Mouse (Mus musculus) lung, postnatal 0 days (tissue): ENCODE results near the gene Kdm6b. TPM values are rescaled to one million over a fixed set of nuclear protein-coding genes. Genes with fewer than 3 reads are reported as not detected.
A peak's percentile ranks its signal among the peaks of the same experiment; 100 is the strongest.

ENCODE experiments used
- ATAC-seq: fragments of 200-750 bp; cut with Nextera tagmentation; 2 replicates; pipeline ENCODE4 v1.8.0; 2017; ENCODE audit warnings: moderate library complexity
- DNase-seq: peaks from one replicate; pipeline ENCODE4 v3.0.0-alpha.2; 2016; ENCODE audit warnings: low spot score
- H3K27ac ChIP-seq: fragments of 300-500 bp; sonication (generic); 2 replicates; pipeline ENCODE4 v1.5.1; 2014; ENCODE audit warnings: antibody characterized with exemption, mild to moderate bottlenecking, low read length, mixed read lengths
- H3K27me3 ChIP-seq: fragments of 300-500 bp; sonication (generic); replicated peaks from 2 replicates; pipeline ENCODE4 v1.6.1; 2014; ENCODE audit warnings: low read length, mixed read lengths; ENCODE audit not compliant: insufficient read depth
- H3K36me3 ChIP-seq: fragments of 300-500 bp; sonication (generic); 2 replicates; pipeline ENCODE4 v1.6.1; 2014; ENCODE audit warnings: low read length, mixed read lengths; ENCODE audit not compliant: insufficient read depth
- H3K4me1 ChIP-seq: fragments of 300-500 bp; sonication (generic); 2 replicates; pipeline ENCODE4 v1.6.1; 2014; ENCODE audit warnings: antibody characterized with exemption, low read depth, low read length, mixed read lengths; ENCODE audit not compliant: insufficient read depth
- H3K4me2 ChIP-seq: fragments of 300-500 bp; sonication (generic); replicated peaks from 2 replicates; pipeline ENCODE4 v1.6.1; 2014; ENCODE audit warnings: low read depth, mild to moderate bottlenecking, low read length, moderate library complexity, mixed read lengths
- H3K4me3 ChIP-seq: fragments of 300-500 bp; sonication (generic); 2 replicates; pipeline ENCODE4 v1.5.1; 2014; ENCODE audit warnings: low read depth, low read length
- H3K9ac ChIP-seq: fragments of 300-500 bp; sonication (generic); replicated peaks from 2 replicates; pipeline ENCODE4 v1.6.1; 2014; ENCODE audit warnings: low read depth, mild to moderate bottlenecking
- H3K9me3 ChIP-seq: fragments of 300-500 bp; sonication (generic); 2 replicates; pipeline ENCODE4 v1.6.1; 2016; ENCODE audit warnings: low read length, mixed read lengths
- CTCF ChIP-seq: IDR thresholded peaks from 2 replicates; pipeline ENCODE4 v1.5.1; 2016; ENCODE audit warnings: antibody characterized with exemption, mild to moderate bottlenecking
- EP300 ChIP-seq: IDR thresholded peaks from 2 replicates; pipeline ENCODE4 v1.6.1; 2016; ENCODE audit warnings: antibody characterized with exemption, mild to moderate bottlenecking, control low read depth
- WGBS: fragments of 180-500 bp; shearing (Covaris S2); extraction: QIAGEN DNeasy Blood & Tissue Kit; methylation state at CpG from one replicate; pipeline ENCODE4 v1.1.7; 2014; 5-methylcytosine and 5-hydroxymethylcytosine counted together
- polyA plus RNA-seq: library from polyadenylated mRNA; unstranded; fragments of >200 nt; fragmentation: Nextera tagmentation; extraction: Ambion mirVana; gene quantifications from 2 replicates; pipeline ENCODE4 v1.2.1, GENCODE M21; 2015

Kdm6b gene
- polyA plus RNA-seq, 1 experiment from 2014 or later, result 29.4 TPM

GRCm38 (mm10) chr11:69411538-69412203, 1.8 kb downstream of the Kdm6b start:
- Histone ChIP-seq H3K9ac (peak overlapping the region; percentile 93), H3K27ac (peak overlapping the region; percentile 100), H3K4me1 (peaks cover 32% of the 10 kb centered on the region), H3K4me3 (peak overlapping the region; percentile 75), H3K27me3 (no peaks in the 10 kb centered on the region), H3K9me3 (no peaks in the 10 kb centered on the region), H3K36me3 (peaks cover 14% of the 10 kb centered on the region; the same call in 1 of the 2 replicates), H3K4me2 (peak overlapping the region; percentile 97)
- ATAC-seq (peak; percentile 34), DNase-seq (peak; percentile 93)
- 0 out of 2 replicates have a peak, but pooled peaks have one; percentile 27 for TF ChIP-seq EP300
- peak; percentile 25 for TF ChIP-seq CTCF
- WGBS, result 3% methylated on average over 39 of the region's 39 CpGs

DNA sequence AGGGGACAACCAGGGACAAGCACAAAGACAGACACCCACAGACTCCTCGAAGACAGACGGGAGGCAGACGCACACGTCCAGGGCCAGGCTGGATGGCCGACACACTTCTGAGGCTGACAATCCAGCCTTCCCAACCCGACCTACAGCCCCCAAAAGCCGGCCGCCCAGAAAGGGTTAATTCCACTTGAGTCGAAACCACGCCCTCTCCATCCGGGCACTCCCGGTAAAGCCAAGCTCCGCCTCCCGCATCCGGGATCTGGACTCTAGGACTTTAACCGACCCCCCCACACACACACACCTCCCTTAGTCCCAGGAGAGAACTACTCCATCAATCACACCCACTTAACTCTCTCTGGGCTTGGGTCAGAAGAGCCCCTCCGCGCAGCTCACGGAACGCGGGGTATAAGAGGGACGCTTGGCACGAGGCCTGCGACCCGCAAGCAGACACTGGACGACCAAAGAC, 2.4 kb downstream of the Kdm6b start:
- no peaks in the 10 kb centered on the region for H3K9me3 ChIP-seq
- H3K4me3 ChIP-seq, result peak overlapping the region; percentile 75
- 0% methylated on average over 26 of the region's 26 CpGs for WGBS
- peak overlapping the region; percentile 93 for H3K9ac ChIP-seq
- H3K27me3 ChIP-seq, result no peaks in the 10 kb centered on the region
- TF ChIP-seq EP300 (no peak; the same call in 1 of the 2 replicates), CTCF (no peak)
- DNase-seq (peak; percentile 98), ATAC-seq (peak; percentile 62)
- peak overlapping the region; percentile 100 for H3K27ac ChIP-seq
- H3K4me1 ChIP-seq, result peaks cover 32% of the 10 kb centered on the region
- H3K4me2 ChIP-seq, result peak overlapping the region; percentile 97
- H3K36me3 ChIP-seq, result peaks cover 19% of the 10 kb centered on the region

DNA sequence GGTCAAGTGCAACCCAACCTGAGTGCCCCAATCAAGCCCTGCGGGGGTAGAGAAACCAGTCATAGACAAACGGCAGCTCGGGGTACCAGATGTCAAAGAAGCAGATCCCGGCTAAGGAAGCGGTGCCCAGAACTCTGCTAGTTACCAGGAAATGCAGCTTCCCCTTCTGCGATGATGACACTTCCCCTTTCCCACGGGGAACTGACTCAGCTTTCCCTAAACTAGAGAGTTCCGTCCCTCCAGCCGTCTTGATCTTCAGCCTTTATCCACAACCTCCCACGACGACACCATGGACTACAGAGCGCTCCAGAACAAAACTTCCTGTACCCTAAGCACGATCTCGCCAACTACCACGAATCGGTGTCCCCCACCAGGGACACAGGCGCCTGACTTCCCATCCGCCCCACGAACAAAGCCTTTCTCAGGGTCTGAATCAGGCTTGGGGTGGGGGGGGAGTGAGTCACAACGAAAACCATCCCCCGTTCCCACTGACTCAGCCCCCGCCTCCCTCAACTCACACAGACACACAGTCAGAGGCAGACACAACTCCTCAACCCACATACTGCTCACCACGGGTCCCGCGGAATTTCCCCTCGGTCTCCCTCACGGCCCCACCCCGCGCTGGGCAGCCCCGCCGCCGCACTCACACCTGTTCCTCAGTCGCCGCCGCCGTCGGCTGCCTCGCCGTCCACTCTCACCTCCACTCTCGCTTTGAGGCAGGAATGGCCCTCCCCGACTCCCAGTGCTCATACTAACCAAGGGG, 3.0 kb downstream of the Kdm6b start:
- Histone ChIP-seq H3K9me3 (no peaks in the 10 kb centered on the region), H3K4me2 (peak overlapping the region; percentile 97), H3K27me3 (no peaks in the 10 kb centered on the region), H3K36me3 (peaks cover 25% of the 10 kb centered on the region), H3K27ac (peak overlapping the region; percentile 100), H3K9ac (peak overlapping the region; percentile 93), H3K4me3 (peak overlapping the region; percentile 75), H3K4me1 (peaks cover 32% of the 10 kb centered on the region)
- no peak for TF ChIP-seq CTCF
- TF ChIP-seq EP300, result peak; percentile 79
- peak; percentile 20 for ATAC-seq
- WGBS, result 3% methylated on average over 35 of the region's 41 CpGs
- DNase-seq, result peak; percentile 92

DNA sequence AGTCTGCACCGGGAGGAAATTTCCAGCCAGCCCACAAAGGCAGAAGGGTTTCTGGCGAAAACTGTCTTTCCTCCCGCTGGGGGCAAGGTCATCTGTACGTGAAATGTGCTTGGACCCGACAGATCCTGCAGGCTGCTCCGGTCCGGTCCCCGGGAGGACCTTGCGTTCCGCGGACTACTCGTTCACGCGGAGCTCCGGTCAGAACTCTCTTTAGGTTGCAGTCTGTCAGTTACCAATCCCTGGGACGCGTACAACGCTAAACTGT, 3.5 kb downstream of the Kdm6b start:
- WGBS, result 0% methylated on average over 18 of the region's 18 CpGs

DNA sequence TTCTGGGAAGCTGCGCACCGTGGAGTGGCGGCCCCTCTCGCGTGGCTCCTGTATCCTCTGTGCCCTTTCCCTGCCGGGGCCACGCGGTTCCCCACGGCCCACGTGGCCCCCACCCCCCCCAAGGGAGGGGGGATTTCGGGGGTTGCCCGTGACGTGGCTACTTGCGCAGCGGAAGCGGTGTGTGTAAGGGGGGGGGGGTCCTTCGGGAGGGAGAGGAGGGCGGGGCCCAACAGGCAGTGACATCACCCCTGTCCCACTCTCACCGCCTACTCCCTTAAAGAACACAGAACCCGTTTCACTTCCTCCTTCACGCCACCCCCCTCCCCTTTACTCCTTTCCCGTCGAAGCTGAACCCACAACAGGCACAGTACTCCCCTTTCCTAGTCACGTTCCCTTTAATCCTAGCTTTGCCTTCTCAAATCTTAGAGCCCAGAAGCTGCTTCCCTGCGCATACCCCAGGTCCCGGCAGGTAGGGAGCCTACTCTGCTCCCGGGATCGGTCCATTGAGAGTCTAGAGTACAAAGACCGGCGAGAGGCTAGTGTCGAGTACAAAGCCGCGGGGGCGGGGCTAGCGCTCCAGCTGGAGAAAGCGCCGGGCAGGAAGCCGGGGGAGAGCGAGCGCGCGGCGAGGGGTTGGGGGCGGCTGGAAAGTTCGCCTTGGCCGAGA, 4.0 kb downstream of the Kdm6b start:
- DNase-seq (peak; percentile 97), ATAC-seq (peak; percentile 64)
- Histone ChIP-seq H3K9ac (peak overlapping the region; percentile 93), H3K4me1 (peaks cover 26% of the 10 kb centered on the region), H3K27ac (peak overlapping the region; percentile 100), H3K9me3 (no peaks in the 10 kb centered on the region), H3K4me3 (peak overlapping the region; percentile 75), H3K27me3 (no peaks in the 10 kb centered on the region), H3K4me2 (peak overlapping the region; percentile 97), H3K36me3 (peaks cover 34% of the 10 kb centered on the region)
- TF ChIP-seq EP300, result peak; percentile 76
- TF ChIP-seq CTCF, result 0 out of 2 replicates have a peak, but pooled peaks have one; percentile 1
- under 1% methylated on average over 34 of the region's 46 CpGs for WGBS

More for the DNA sequence above, 3.5 kb downstream of the Kdm6b start:
- peak overlapping the region; percentile 100 for H3K27ac ChIP-seq
- peaks cover 30% of the 10 kb centered on the region for H3K36me3 ChIP-seq
- H3K4me2 ChIP-seq, result peak overlapping the region; percentile 97
- H3K4me3 ChIP-seq, result peak overlapping the region; percentile 75
- no peak for ATAC-seq
- no peaks in the 10 kb centered on the region for H3K27me3 ChIP-seq
- no peak for DNase-seq
- no peaks in the 10 kb centered on the region for H3K9me3 ChIP-seq
- H3K4me1 ChIP-seq, result peaks cover 30% of the 10 kb centered on the region
- no peak for TF ChIP-seq EP300
- no peak for TF ChIP-seq CTCF
- H3K9ac ChIP-seq, result peak overlapping the region; percentile 93
